Mouse (Mus musculus) frontal cortex, adult (tissue): ENCODE results near the gene Ust.

Source experiments
- ATAC-seq: cut with Nextera tagmentation; 2 replicates; pipeline ENCODE4 v1.9.2; 2017; ENCODE audit warnings: mild to moderate bottlenecking, moderate library complexity, mixed read lengths; ENCODE audit not compliant: low TSS enrichment

Gene Ust

GRCm38 (mm10) chr10:8176351-8177053, 342.1 kb downstream of the Ust start:
- peak; percentile 32 for ATAC-seq

GRCm38 (mm10) chr10:8176008-8176350, 342.6 kb downstream of the Ust start:
- no peak; the same call in 1 of the 2 replicates for ATAC-seq

GRCm38 (mm10) chr10:8174697-8175096, 343.9 kb downstream of the Ust start:
- ATAC-seq: no peak

GRCm38 (mm10) chr10:8174230-8174629, 344.4 kb downstream of the Ust start:
- ATAC-seq: peak; percentile 83

GRCm38 (mm10) chr10:8173032-8173431, 345.6 kb downstream of the Ust start:
- ATAC-seq: no peak

- no peak for ATAC-seq
Observed at GRCm38 (mm10) chr10:8171556-8171955, 347.1 kb downstream of the Ust start.
